Mouse (Mus musculus) midbrain, embryonic 10.5 days (tissue): ENCODE results near the gene Srrm1. TPM values are rescaled to one million over a fixed set of nuclear protein-coding genes. Genes with fewer than 3 reads are reported as not detected.
"Not testable (repeated sequence)": the region's sequence is repeated elsewhere in the genome, so short reads cannot be mapped to it uniquely, and the experiment has no call there.

ENCODE experiments used
- DNase-seq: peaks from one replicate; pipeline ENCODE4 v3.0.0-alpha.2; 2017; ENCODE audit warnings: low spot score
- H3K27ac ChIP-seq: fragments of 300-500 bp; sonication (generic); replicated peaks from 2 replicates; pipeline ENCODE4 v1.5.1; 2016; ENCODE audit warnings: mild to moderate bottlenecking
- H3K27me3 ChIP-seq: fragments of 300-500 bp; sonication (generic); 2 replicates; pipeline ENCODE4 v1.6.1; 2016; ENCODE audit warnings: low read depth, mild to moderate bottlenecking; ENCODE audit not compliant: poor library complexity, severe bottlenecking
- H3K36me3 ChIP-seq: fragments of 300-500 bp; sonication (generic); 2 replicates; pipeline ENCODE4 v1.6.1; 2016; ENCODE audit warnings: mild to moderate bottlenecking, moderate library complexity
- H3K4me1 ChIP-seq: fragments of 300-500 bp; sonication (generic); 2 replicates; pipeline ENCODE4 v1.6.1; 2016
- H3K4me3 ChIP-seq: fragments of 300-500 bp; sonication (generic); 2 replicates; pipeline ENCODE4 v1.5.1; 2016; ENCODE audit warnings: mild to moderate bottlenecking, moderate library complexity
- H3K9me3 ChIP-seq: fragments of 300-500 bp; sonication (generic); replicated peaks from 2 replicates; pipeline ENCODE4 v1.6.1; 2016; ENCODE audit warnings: mild to moderate bottlenecking
- WGBS: fragments of 180-500 bp; shearing (Covaris S2); methylation state at CpG from one replicate; pipeline ENCODE4 v1.1.7; 2016; 5-methylcytosine and 5-hydroxymethylcytosine counted together
- polyA plus RNA-seq: library from polyadenylated mRNA; unstranded; fragments of >200 nt; fragmentation: Nextera tagmentation; extraction: Ambion mirVana; gene quantifications from 2 replicates; pipeline ENCODE4 v1.2.1, GENCODE M21; 2016

The Srrm1 gene
- polyA plus RNA-seq, 1 experiment from 2014 or later, result 230 TPM

- WGBS, result 88% methylated on average over 3 of the region's 3 CpGs
- Histone ChIP-seq H3K27ac (no peak overlapping the region), H3K27me3 (no peaks in the 10 kb centered on the region), H3K4me1 (peaks cover 19% of the 10 kb centered on the region), H3K9me3 (no peaks in the 10 kb centered on the region), H3K36me3 (no peaks in the 10 kb centered on the region), H3K4me3 (no peak overlapping the region)
- DNase-seq, result no peak
Observed at GRCm38 (mm10) chr4:135293813-135294212, 59.3 kb downstream of the Srrm1 start.

- Histone ChIP-seq H3K4me1 (peaks cover 15% of the 10 kb centered on the region), H3K4me3 (peak overlapping the region; percentile 16; the same call in 1 of the 2 replicates), H3K27me3 (no peaks in the 10 kb centered on the region), H3K27ac (0 out of 2 replicates have a peak overlapping the region, but pooled peaks have one; percentile 55), H3K36me3 (no peaks in the 10 kb centered on the region), H3K9me3 (no peaks in the 10 kb centered on the region)
- DNase-seq, result peak; percentile 55
- 17% methylated on average over 12 of the region's 12 CpGs for WGBS
Observed at GRCm38 (mm10) chr4:135292477-135293089, 60.5 kb downstream of the Srrm1 start.

DNA sequence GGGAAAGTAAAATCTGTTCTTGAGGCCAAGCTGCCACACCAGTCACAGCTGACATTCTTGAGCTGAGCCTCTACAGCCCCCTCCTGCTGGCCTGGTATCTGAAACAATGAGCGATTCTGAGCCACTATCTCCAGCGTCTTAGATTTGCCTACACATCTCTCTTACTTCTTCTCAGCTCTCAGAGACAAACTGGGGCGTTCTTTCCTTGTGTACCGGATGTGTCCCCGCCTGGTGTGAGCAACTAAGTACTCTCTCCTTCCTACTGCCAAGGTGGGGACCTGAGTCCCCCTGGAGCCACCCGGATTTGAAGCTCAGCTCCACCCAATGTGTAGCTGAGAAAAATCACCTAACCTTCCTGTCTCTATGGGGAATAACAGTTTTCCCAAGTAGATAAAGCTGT, 61.3 kb downstream of the Srrm1 start:
- Histone ChIP-seq H3K9me3 (no peaks in the 10 kb centered on the region), H3K4me1 (peaks cover 19% of the 10 kb centered on the region), H3K27ac (no peak overlapping the region), H3K36me3 (no peaks in the 10 kb centered on the region), H3K27me3 (no peaks in the 10 kb centered on the region), H3K4me3 (no peak overlapping the region)
- no peak for DNase-seq
- WGBS, result 56% methylated on average over 6 of the region's 6 CpGs

GRCm38 (mm10) chr4:135291199-135291598, 61.9 kb downstream of the Srrm1 start:
- DNase-seq, result no peak
- Histone ChIP-seq H3K27ac (no peak overlapping the region), H3K27me3 (0 out of 2 replicates have a peak, but pooled peaks cover 5% of the 10 kb centered on the region), H3K4me3 (no peak overlapping the region), H3K9me3 (no peaks in the 10 kb centered on the region), H3K36me3 (no peaks in the 10 kb centered on the region), H3K4me1 (peaks cover 26% of the 10 kb centered on the region)
- 90% methylated on average over 8 of the region's 8 CpGs for WGBS

DNA sequence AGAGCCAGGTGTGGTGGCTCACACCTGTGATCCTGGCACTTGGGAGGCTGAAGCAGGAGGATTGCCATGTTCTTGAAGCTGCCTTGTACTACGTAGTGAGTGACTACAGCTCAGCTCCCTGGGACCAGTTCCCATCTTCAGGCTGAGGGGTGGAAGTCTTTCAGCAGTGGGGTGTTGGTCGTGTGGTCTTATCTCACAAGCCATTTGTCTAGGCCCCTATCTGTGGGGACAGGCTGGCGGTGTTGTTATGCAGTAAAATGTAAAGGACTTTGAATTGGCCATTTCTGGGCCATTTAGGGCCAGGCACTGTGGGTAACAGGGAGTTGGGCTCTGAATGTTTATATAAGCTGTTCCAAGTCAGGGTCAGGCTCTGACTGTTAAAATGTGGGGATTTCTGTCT, 65.1 kb downstream of the Srrm1 start:
- no peaks in the 10 kb centered on the region for H3K9me3 ChIP-seq
- no peak overlapping the region for H3K4me3 ChIP-seq
- DNase-seq, result no peak
- no peaks in the 10 kb centered on the region for H3K36me3 ChIP-seq
- 0 out of 2 replicates have a peak overlapping the region, but pooled peaks have one; percentile 63 for H3K27ac ChIP-seq
- peaks cover 28% of the 10 kb centered on the region for H3K4me1 ChIP-seq
- 0 out of 2 replicates have a peak, but pooled peaks cover 5% of the 10 kb centered on the region for H3K27me3 ChIP-seq
- WGBS, result 73% methylated on average over 3 of the region's 3 CpGs

- Histone ChIP-seq H3K27me3 (0 out of 2 replicates have a peak, but pooled peaks cover 5% of the 10 kb centered on the region), H3K36me3 (no peaks in the 10 kb centered on the region), H3K27ac (peak overlapping the region; percentile 63; the same call in 1 of the 2 replicates), H3K4me1 (peaks cover 19% of the 10 kb centered on the region), H3K4me3 (peak overlapping the region; percentile 1; the same call in 1 of the 2 replicates), H3K9me3 (no peaks in the 10 kb centered on the region)
- 15% methylated on average over 16 of the region's 16 CpGs for WGBS
- DNase-seq, result peak; percentile 36
Observed at GRCm38 (mm10) chr4:135286833-135287395, 66.2 kb downstream of the Srrm1 start.

DNA sequence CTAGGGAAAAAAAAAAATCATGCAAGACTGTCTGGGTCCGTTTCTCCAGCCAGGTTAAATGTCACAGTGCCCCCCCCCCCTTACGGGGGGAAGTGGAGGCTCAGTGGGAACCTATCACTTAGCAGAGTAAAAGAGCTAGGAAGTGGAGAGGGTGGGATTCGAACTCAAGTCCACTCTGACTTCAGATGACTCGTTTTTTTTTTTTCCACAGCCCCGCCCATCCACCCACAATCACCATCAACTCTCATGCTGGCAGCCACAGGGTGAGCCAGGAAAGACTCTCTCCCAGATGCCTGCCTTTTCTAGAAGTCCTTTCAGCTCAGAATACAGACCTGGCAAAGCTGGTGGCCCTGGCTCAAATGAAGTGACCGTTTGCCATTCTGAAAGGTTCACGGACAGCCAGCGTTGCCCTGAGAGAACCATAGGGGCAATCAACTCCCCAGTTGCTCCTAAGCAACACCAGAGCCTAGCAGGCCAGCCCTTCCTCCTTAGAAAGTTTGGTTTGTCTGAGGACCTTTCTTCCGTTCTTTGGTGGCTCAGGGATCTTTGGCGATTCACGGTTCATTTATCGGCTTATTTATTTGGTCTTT, 67.0 kb downstream of the Srrm1 start:
- Histone ChIP-seq H3K9me3 (no peaks in the 10 kb centered on the region), H3K27ac (peak overlapping the region; percentile 63; the same call in 1 of the 2 replicates), H3K36me3 (no peaks in the 10 kb centered on the region), H3K4me3 (no peak overlapping the region), H3K27me3 (0 out of 2 replicates have a peak, but pooled peaks cover 5% of the 10 kb centered on the region), H3K4me1 (peaks cover 17% of the 10 kb centered on the region)
- DNase-seq, result no peak
- 64% methylated on average over 12 of the region's 12 CpGs for WGBS

GRCm38 (mm10) chr4:135285436-135285835, 67.7 kb downstream of the Srrm1 start:
- H3K27me3 ChIP-seq, result 0 out of 2 replicates have a peak, but pooled peaks cover 5% of the 10 kb centered on the region
- H3K4me3 ChIP-seq, result no peak overlapping the region
- WGBS, result 53% methylated on average over 8 of the region's 8 CpGs
- H3K9me3 ChIP-seq, result no peaks in the 10 kb centered on the region
- H3K4me1 ChIP-seq, result peaks cover 17% of the 10 kb centered on the region
- H3K27ac ChIP-seq, result no peak overlapping the region
- DNase-seq, result no peak
- H3K36me3 ChIP-seq, result no peaks in the 10 kb centered on the region

DNA sequence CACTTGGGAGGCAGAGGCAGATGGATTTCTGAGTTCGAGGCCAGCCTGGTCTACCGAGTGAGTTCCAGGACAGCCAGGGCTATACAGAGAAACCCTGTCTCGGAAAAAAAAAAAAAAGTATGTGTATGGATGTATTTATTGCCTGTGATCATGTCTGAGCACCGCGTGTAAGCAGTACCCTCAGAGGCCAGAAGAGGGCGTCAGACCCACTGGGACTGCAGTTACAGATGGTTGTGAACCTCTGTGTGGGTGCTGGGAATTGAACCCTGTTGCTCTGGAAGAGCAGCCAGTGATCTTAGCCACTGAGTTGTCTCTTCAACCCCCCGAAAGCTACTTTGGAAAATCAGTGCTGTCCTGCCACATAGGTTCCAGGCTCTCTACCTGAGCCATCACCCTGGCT, 69.2 kb downstream of the Srrm1 start:
- no peak for DNase-seq
- 91% methylated on average over 7 of the region's 7 CpGs for WGBS

GRCm38 (mm10) chr4:135283417-135283816, 69.7 kb downstream of the Srrm1 start:
- H3K9me3 ChIP-seq, result no peaks in the 10 kb centered on the region
- DNase-seq, result no peak
- WGBS, result 70% methylated on average over 4 of the region's 4 CpGs
- H3K4me1 ChIP-seq, result peaks cover 17% of the 10 kb centered on the region
- H3K4me3 ChIP-seq, result no peak overlapping the region
- H3K36me3 ChIP-seq, result no peaks in the 10 kb centered on the region
- H3K27me3 ChIP-seq, result 0 out of 2 replicates have a peak, but pooled peaks cover 5% of the 10 kb centered on the region
- H3K27ac ChIP-seq, result no peak overlapping the region

More for the DNA sequence above, 69.2 kb downstream of the Srrm1 start:
- Histone ChIP-seq H3K27ac (no peak overlapping the region), H3K36me3 (no peaks in the 10 kb centered on the region), H3K27me3 (0 out of 2 replicates have a peak, but pooled peaks cover 5% of the 10 kb centered on the region), H3K4me1 (peaks cover 17% of the 10 kb centered on the region), H3K9me3 (no peaks in the 10 kb centered on the region), H3K4me3 (no peak overlapping the region)

GRCm38 (mm10) chr4:135282651-135283290, 70.3 kb downstream of the Srrm1 start:
- Histone ChIP-seq H3K4me3 (no peak overlapping the region), H3K36me3 (no peaks in the 10 kb centered on the region), H3K4me1 (peaks cover 17% of the 10 kb centered on the region), H3K27me3 (0 out of 2 replicates have a peak, but pooled peaks cover 5% of the 10 kb centered on the region), H3K27ac (no peak overlapping the region), H3K9me3 (no peaks in the 10 kb centered on the region)
- 61% methylated on average over 13 of the region's 13 CpGs for WGBS
- no peak for DNase-seq

GRCm38 (mm10) chr4:135280016-135280415, 73.1 kb downstream of the Srrm1 start:
- not testable (repeated sequence) for H3K4me1 ChIP-seq, H3K27ac ChIP-seq, H3K27me3 ChIP-seq, H3K36me3 ChIP-seq, DNase-seq, H3K9me3 ChIP-seq, H3K4me3 ChIP-seq
- 82% methylated on average over 2 of the region's 2 CpGs for WGBS
